Mouse (Mus musculus) bone marrow macrophage, adult 2 months (primary cell): ENCODE measurements around the gene Myo15b.

Experiments
- CTCF ChIP-seq: IDR thresholded peaks from 2 replicates; pipeline ENCODE4 v1.5.1; 2012; ENCODE audit warnings: low read depth, mild to moderate bottlenecking, low read length, moderate library complexity
- POLR2A ChIP-seq: IDR thresholded peaks from 2 replicates; pipeline ENCODE4 v1.6.1; 2012; ENCODE audit warnings: mild to moderate bottlenecking, low read depth, low read length, borderline replicate concordance

DNA sequence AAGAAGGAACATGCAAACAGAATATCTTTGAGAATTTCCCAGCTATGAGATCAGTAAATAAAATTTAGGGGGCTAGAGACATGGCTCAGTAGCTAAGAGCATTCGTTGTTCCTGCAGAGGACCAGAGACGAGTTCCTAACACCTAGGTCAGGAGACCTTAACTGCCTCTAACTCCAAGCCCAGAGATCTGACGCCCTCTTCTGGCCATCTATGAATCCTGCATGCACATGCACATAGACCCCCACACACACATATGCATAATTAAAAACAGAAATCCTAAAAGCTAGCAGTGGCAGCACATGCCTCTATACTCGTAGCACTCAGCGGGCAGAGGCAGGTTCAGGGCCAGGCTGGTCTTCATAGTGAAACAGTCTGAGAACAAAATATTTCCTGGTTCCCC lies 18.2 kb downstream of the Myo15b start:
- TF ChIP-seq POLR2A (no peak), CTCF (no peak)
